ENCODE assay signal across 32 mouse cellular contexts in the genomic region with DNA sequence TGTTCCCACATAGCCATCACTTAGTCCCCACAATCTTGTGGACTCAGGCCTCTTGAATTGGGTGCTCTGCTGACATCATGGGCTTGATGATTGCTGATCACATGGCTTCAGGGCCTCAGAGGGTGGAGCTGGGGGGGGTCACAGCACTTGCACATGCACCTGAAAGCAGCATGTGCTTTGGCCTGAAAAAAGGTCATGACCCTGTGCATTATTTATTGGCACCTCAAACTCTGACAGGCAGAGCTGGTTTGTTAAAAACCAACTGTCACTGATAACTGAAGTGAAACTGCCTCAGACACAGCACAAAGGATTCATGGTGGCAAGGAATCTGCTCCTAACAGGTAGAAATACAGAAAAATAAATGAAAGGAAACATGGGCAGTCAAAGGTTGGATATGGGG. TPM values are rescaled to one million over a fixed set of nuclear protein-coding genes. Genes with fewer than 3 reads are reported as not detected.
DNase-seq lines count a peak whose midpoint lies in the region; TF ChIP-seq lines count a peak whose summit lies in the region.
"Had no signal": no experiment of that assay in that cellular context is flagged by ENCODE, and none has a peak within 500 bp of the region (broad histone marks: within the 10 kb centered on the region; RNA-seq: fewer than 3 reads in every experiment).

No protein-coding gene starts in this region.

- no peak overlapping the region for H3K4me3 ChIP-seq in bone marrow macrophage, adult 2 months (ENCODE audit: insufficient read depth, low read length)
- no peak overlapping the region for H3K4me3 ChIP-seq in macrophage (ENCODE audit: inconsistent target)
- H3K4me3 ChIP-seq: embryonic facial prominence, embryonic 13.5 days; embryonic facial prominence, embryonic 15.5 days; erythroblast, embryonic 14.5 days; forebrain, embryonic 10.5 days; forebrain, embryonic 12.5 days had no signal

- intact Hi-C loops in left cerebral cortex, postnatal 36 days (cut with DNase I): loop anchor here (5.0 kb wide), 1 partner anchor 40 kb away; no protein-coding TSS in a partner anchor

- H3K27ac ChIP-seq in bone marrow macrophage, adult 2 months (ENCODE audit: insufficient read depth, low read depth, low read length): peak overlapping the region; percentile 45; the same call in 1 of the 2 replicates
- H3K27ac ChIP-seq in macrophage: peak overlapping the region; percentile 33
- H3K27ac ChIP-seq: embryonic facial prominence, embryonic 13.5 days; embryonic facial prominence, embryonic 15.5 days; forebrain, embryonic 10.5 days; forebrain, embryonic 12.5 days had no signal

- peaks cover 48% of the 10 kb centered on the region for H3K4me1 ChIP-seq in bone marrow macrophage, adult 2 months (ENCODE audit: control insufficient read depth, insufficient read depth, low read length)

- H3K36me3 ChIP-seq in macrophage (ENCODE audit: inconsistent target): no peaks in the 10 kb centered on the region
- H3K36me3 ChIP-seq: embryonic facial prominence, embryonic 13.5 days; embryonic facial prominence, embryonic 15.5 days; forebrain, embryonic 10.5 days; forebrain, embryonic 12.5 days; G1E had no signal

- DNase-seq in A20 (ENCODE audit: low read depth, low spot score): peak; percentile 63
- DNase-seq in CD4-positive helper T cell, adult 2 months (ENCODE audit: low read depth, low spot score): peak; percentile 17
- DNase-seq in ovary, adult 18-20 months (ENCODE audit: low spot score): no peak
- DNase-seq in thymus, postnatal 4 days: no peak
- no peak for DNase-seq in left cerebral cortex, postnatal 36 days (ENCODE audit: low spot score in 2 of 2)
- DNase-seq: adrenal gland, adult 8-10 months; adrenal gland, postnatal 14 days; adrenal gland, postnatal 36 days; B cell, adult 2 months; cerebellum, adult 11 months; cerebellum, adult 18-20 months; cerebellum, adult 8-10 months; cerebellum, postnatal 14 days; cerebellum, postnatal 36 days; embryo, embryonic 11 days had no signal

- TF ChIP-seq CTCF in bone marrow macrophage, adult 2 months (IDR thresholded peaks at IDR 0.05; ENCODE audit: low read depth, low read length): no peak

- peaks cover 27% of the 10 kb centered on the region for H3K79me2 ChIP-seq in macrophage (ENCODE audit: inconsistent target)

- no peak for TF ChIP-seq POLR2A in bone marrow macrophage, adult 2 months (IDR thresholded peaks at IDR 0.05; ENCODE audit: borderline replicate concordance, low read depth, low read length)

RNA-seq across cellular contexts. Expression of a gene that starts 1.7 kb away (rescaled TPM):
- 39.9 and 50.5 TPM in 2 replicates for polyA plus RNA-seq in bone marrow macrophage, adult 2 months (2012; ENCODE audit: insufficient read depth, insufficient read length, missing spikeins)
- total RNA-seq in macrophage (2018; cell fraction: chromatin; rRNA removed): 100 to 1,000 TPM in 1 of 26 experiments, 10 to 100 TPM in 25; 38.4 to 119 (median 51.4) TPM
- 100 to 1,000 TPM in 1 of 26 experiments, 10 to 100 TPM in 25; 65.9 to 109 (median 80.6) TPM for total RNA-seq in macrophage (2018; cell fraction: cytosol; rRNA removed)
- 100 to 1,000 TPM in 5 of 26 experiments, 10 to 100 TPM in 21; 46.9 to 169 (median 71.8) TPM for total RNA-seq in macrophage (2018; cell fraction: nucleus; rRNA removed)
- polyA plus RNA-seq in macrophage (2018): 35.8 to 90.4 TPM (median 56.3 TPM) in 3 replicates
- 10 to 100 TPM in 1 of 2 experiments, 1 to 10 TPM in 1; 8.5 to 10.1 TPM for total RNA-seq in left cerebral cortex, postnatal 36 days (2021)

RNA-seq across cellular contexts. Expression of a gene that starts 55.6 kb away (rescaled TPM):
- not detected in 2 replicates for polyA plus RNA-seq in bone marrow macrophage, adult 2 months (2012; ENCODE audit: insufficient read depth, insufficient read length, missing spikeins)
- total RNA-seq in macrophage (2018; cell fraction: chromatin; rRNA removed): not detected
- total RNA-seq in macrophage (2018; cell fraction: cytosol; rRNA removed): not detected
- not detected for total RNA-seq in macrophage (2018; cell fraction: nucleus; rRNA removed)
- polyA plus RNA-seq in macrophage (2018): not detected in 3 replicates
- total RNA-seq in left cerebral cortex, postnatal 36 days (2021): not detected
- total RNA-seq: adrenal gland, adult 18-20 months; adrenal gland, adult 8-10 months; adrenal gland, postnatal 14 days; adrenal gland, postnatal 36 days; common myeloid progenitor, adult 5-6 weeks; G1E had no signal
- polyA plus RNA-seq: activated CD4-positive, CD25-positive, alpha-beta regulatory T cell, adult 4 months; brain, embryonic 14.5 days; embryonic facial prominence, embryonic 11.5 days; embryonic facial prominence, embryonic 13.5 days; embryonic facial prominence, embryonic 15.5 days; erythroblast, embryonic 14.5 days; forebrain, embryonic 10.5 days; forebrain, embryonic 12.5 days; forebrain, embryonic 14.5 days; forebrain, embryonic 16.5 days; frontal cortex, adult 2 months; G1E; Patski had no signal

Comparison
In these comparisons a context has a peak if more than half of its experiments do, and no peak if none do; other contexts are left out.
1. DNase-seq: peak in A20 (single experiment) and CD4-positive helper T cell, adult 2 months (single experiment); none in ovary, adult 18-20 months (single experiment), thymus, postnatal 4 days (single experiment) and left cerebral cortex, postnatal 36 days (0 of 2).